ENCODE assay signal across 11 mouse cellular contexts in genomic region chr10:117862014-117862580, GRCm38 (mm10). TPM values are rescaled to one million over a fixed set of nuclear protein-coding genes. Genes with fewer than 3 reads are reported as not detected.
DNase-seq lines count a peak whose midpoint lies in the region; ATAC-seq lines count a peak whose summit lies in the region.
"Had no signal": no experiment of that assay in that cellular context is flagged by ENCODE, and none has a peak within 500 bp of the region (broad histone marks: within the 10 kb centered on the region; RNA-seq: fewer than 3 reads in every experiment).

No protein-coding gene starts in this region.

- no peaks in the 10 kb centered on the region for H3K27me3 ChIP-seq in liver, embryonic 13.5 days
- no peaks in the 10 kb centered on the region for H3K27me3 ChIP-seq in liver, embryonic 11.5 days (replicated peaks; ENCODE audit: control insufficient read depth, insufficient read depth, low read length)
- no peaks in the 10 kb centered on the region for H3K27me3 ChIP-seq in embryonic facial prominence, embryonic 13.5 days
- no peaks in the 10 kb centered on the region for H3K27me3 ChIP-seq in limb, embryonic 15.5 days
- no peaks in the 10 kb centered on the region for H3K27me3 ChIP-seq in stomach, embryonic 15.5 days (replicated peaks)
- H3K27me3 ChIP-seq in forebrain, embryonic 13.5 days, result no peaks in the 10 kb centered on the region
- H3K27me3 ChIP-seq: hindbrain, embryonic 15.5 days had no signal

- DNase-seq in liver, embryonic 13.5 days, result no peak
- no peak for DNase-seq in liver, embryonic 11.5 days (ENCODE audit: low spot score)
- no peak for DNase-seq in right cerebral cortex, postnatal 25 days
- DNase-seq: adrenal gland, adult 2 months; layer of hippocampus, postnatal 36 days had no signal

- ATAC-seq in liver, embryonic 13.5 days (ENCODE audit: low read depth), result peak; percentile 36; the same call in 1 of the 2 replicates
- no peak for ATAC-seq in liver, embryonic 11.5 days (replicated peaks; ENCODE audit: low FRiP score)
- peak; percentile 75; the same call in 1 of the 2 replicates for ATAC-seq in embryonic facial prominence, embryonic 13.5 days (ENCODE audit: insufficient number of reproducible peaks, insufficient read depth, low FRiP score, low TSS enrichment, low read depth)
- peak; percentile 54 for ATAC-seq in limb, embryonic 15.5 days (ENCODE audit: insufficient number of reproducible peaks, low FRiP score, low TSS enrichment, low read depth)
- peak; percentile 83 for ATAC-seq in stomach, embryonic 15.5 days (ENCODE audit: insufficient read depth, low FRiP score, low read depth)
- ATAC-seq in forebrain, embryonic 13.5 days, result no peak

- H3K36me3 ChIP-seq in liver, embryonic 13.5 days, result no peaks in the 10 kb centered on the region
- H3K36me3 ChIP-seq in liver, embryonic 11.5 days (ENCODE audit: control insufficient read depth, insufficient read depth, low read length), result no peaks in the 10 kb centered on the region
- H3K36me3 ChIP-seq in embryonic facial prominence, embryonic 13.5 days, result no peaks in the 10 kb centered on the region
- H3K36me3 ChIP-seq in limb, embryonic 15.5 days, result no peaks in the 10 kb centered on the region
- no peaks in the 10 kb centered on the region for H3K36me3 ChIP-seq in stomach, embryonic 15.5 days
- no peaks in the 10 kb centered on the region for H3K36me3 ChIP-seq in forebrain, embryonic 13.5 days (ENCODE audit: poor library complexity, severe bottlenecking)
- H3K36me3 ChIP-seq: hindbrain, embryonic 15.5 days had no signal

- no peaks in the 10 kb centered on the region for H3K9me3 ChIP-seq in liver, embryonic 13.5 days (replicated peaks)
- no peaks in the 10 kb centered on the region for H3K9me3 ChIP-seq in liver, embryonic 11.5 days (ENCODE audit: control insufficient read depth, low read length)
- no peaks in the 10 kb centered on the region for H3K9me3 ChIP-seq in embryonic facial prominence, embryonic 13.5 days
- H3K9me3 ChIP-seq in limb, embryonic 15.5 days, result no peaks in the 10 kb centered on the region
- no peaks in the 10 kb centered on the region for H3K9me3 ChIP-seq in stomach, embryonic 15.5 days
- no peaks in the 10 kb centered on the region for H3K9me3 ChIP-seq in forebrain, embryonic 13.5 days (replicated peaks)
- H3K9me3 ChIP-seq: hindbrain, embryonic 15.5 days had no signal

- no peak overlapping the region for H3K27ac ChIP-seq in liver, embryonic 13.5 days
- no peak overlapping the region for H3K27ac ChIP-seq in liver, embryonic 11.5 days (ENCODE audit: low read depth, low read length)
- no peak overlapping the region for H3K27ac ChIP-seq in embryonic facial prominence, embryonic 13.5 days
- no peak overlapping the region for H3K27ac ChIP-seq in limb, embryonic 15.5 days
- no peak overlapping the region for H3K27ac ChIP-seq in stomach, embryonic 15.5 days
- H3K27ac ChIP-seq in forebrain, embryonic 13.5 days, result no peak overlapping the region
- H3K27ac ChIP-seq: hindbrain, embryonic 15.5 days had no signal

- 74% methylated on average over 11 of the region's 11 CpGs for WGBS in liver, embryonic 13.5 days (ENCODE audit: insufficient replicate concordance)
- 65% methylated on average over 11 of the region's 11 CpGs for WGBS in liver, embryonic 11.5 days
- WGBS in embryonic facial prominence, embryonic 13.5 days, result 58% methylated on average over 11 of the region's 11 CpGs
- 64% methylated on average over 11 of the region's 11 CpGs for WGBS in limb, embryonic 15.5 days
- 64% methylated on average over 11 of the region's 11 CpGs for WGBS in stomach, embryonic 15.5 days
- WGBS in forebrain, embryonic 13.5 days, result 73% methylated on average over 11 of the region's 11 CpGs

- H3K4me2 ChIP-seq in liver, embryonic 13.5 days, result no peak overlapping the region
- H3K4me2 ChIP-seq in liver, embryonic 11.5 days, result no peak overlapping the region
- peak overlapping the region; percentile 9; the same call in 1 of the 2 replicates for H3K4me2 ChIP-seq in embryonic facial prominence, embryonic 13.5 days
- H3K4me2 ChIP-seq in limb, embryonic 15.5 days, result no peak overlapping the region
- no peak overlapping the region for H3K4me2 ChIP-seq in stomach, embryonic 15.5 days
- H3K4me2 ChIP-seq in forebrain, embryonic 13.5 days, result no peak overlapping the region
- H3K4me2 ChIP-seq: heart, embryonic 11.5 days; hindbrain, embryonic 15.5 days had no signal

- no peak overlapping the region for H3K9ac ChIP-seq in liver, embryonic 13.5 days
- no peak overlapping the region for H3K9ac ChIP-seq in liver, embryonic 11.5 days (ENCODE audit: low read depth, low read length)
- no peak overlapping the region for H3K9ac ChIP-seq in embryonic facial prominence, embryonic 13.5 days
- no peak overlapping the region for H3K9ac ChIP-seq in limb, embryonic 15.5 days
- no peak overlapping the region for H3K9ac ChIP-seq in stomach, embryonic 15.5 days
- H3K9ac ChIP-seq in forebrain, embryonic 13.5 days, result no peak overlapping the region
- H3K9ac ChIP-seq: hindbrain, embryonic 15.5 days had no signal

- no peak overlapping the region for H3K4me3 ChIP-seq in liver, embryonic 13.5 days (replicated peaks)
- no peak overlapping the region for H3K4me3 ChIP-seq in liver, embryonic 11.5 days (ENCODE audit: low read depth, low read length)
- no peak overlapping the region for H3K4me3 ChIP-seq in embryonic facial prominence, embryonic 13.5 days
- H3K4me3 ChIP-seq in limb, embryonic 15.5 days, result no peak overlapping the region
- H3K4me3 ChIP-seq in stomach, embryonic 15.5 days (replicated peaks), result no peak overlapping the region
- H3K4me3 ChIP-seq in forebrain, embryonic 13.5 days, result no peak overlapping the region
- H3K4me3 ChIP-seq: hindbrain, embryonic 15.5 days had no signal

- peaks cover 9% of the 10 kb centered on the region for H3K4me1 ChIP-seq in liver, embryonic 13.5 days (replicated peaks)
- no peaks in the 10 kb centered on the region for H3K4me1 ChIP-seq in liver, embryonic 11.5 days (replicated peaks; ENCODE audit: control insufficient read depth, insufficient read depth, low read length)
- H3K4me1 ChIP-seq in embryonic facial prominence, embryonic 13.5 days, result no peaks in the 10 kb centered on the region
- no peaks in the 10 kb centered on the region; the same call in 1 of the 2 replicates for H3K4me1 ChIP-seq in limb, embryonic 15.5 days
- 0 out of 2 replicates have a peak, but pooled peaks cover 2% of the 10 kb centered on the region for H3K4me1 ChIP-seq in stomach, embryonic 15.5 days
- H3K4me1 ChIP-seq in forebrain, embryonic 13.5 days, result no peaks in the 10 kb centered on the region
- H3K4me1 ChIP-seq: hindbrain, embryonic 15.5 days had no signal

RNA-seq across cellular contexts. Expression of gene Rap1b, which starts 16.3 kb away (rescaled TPM):
- 132 and 152 TPM in 2 replicates for polyA plus RNA-seq in liver, embryonic 13.5 days (2015; fragmentation: Nextera tagmentation; extraction: Ambion mirVana)
- polyA plus RNA-seq in liver, embryonic 11.5 days (2014; fragmentation: Nextera tagmentation; extraction: Ambion mirVana), result 252 and 292 TPM in 2 replicates
- polyA plus RNA-seq in embryonic facial prominence, embryonic 13.5 days (2015; fragmentation: Nextera tagmentation; extraction: Ambion mirVana), result 160 and 168 TPM in 2 replicates
- 184 and 187 TPM in 2 replicates for polyA plus RNA-seq in limb, embryonic 15.5 days (2015; fragmentation: Nextera tagmentation; extraction: Ambion mirVana)
- polyA plus RNA-seq in stomach, embryonic 15.5 days (2015; fragmentation: Nextera tagmentation; extraction: Ambion mirVana), result 177 and 188 TPM in 2 replicates
- polyA plus RNA-seq in forebrain, embryonic 13.5 days (2015; fragmentation: Nextera tagmentation; extraction: Ambion mirVana), result 123 and 129 TPM in 2 replicates

Comparison
In these comparisons a context has a peak if more than half of its experiments do, and no peak if none do; other contexts are left out.
1. ATAC-seq: peak in liver, embryonic 13.5 days (single experiment), embryonic facial prominence, embryonic 13.5 days (single experiment), limb, embryonic 15.5 days (single experiment) and stomach, embryonic 15.5 days (single experiment); none in liver, embryonic 11.5 days (single experiment) and forebrain, embryonic 13.5 days (single experiment).